Mouse (Mus musculus) retina, adult 2 months (tissue): ENCODE results near the gene Fblim1.
"Not testable (repeated sequence)": the region's sequence is repeated elsewhere in the genome, so short reads cannot be mapped to it uniquely, and the experiment has no call there.

Source experiments
- DNase-seq: peaks from one replicate; pipeline ENCODE4 v3.0.0-alpha.2; 2012; ENCODE audit warnings: low read depth, low spot score

Gene Fblim1

GRCm38 (mm10) chr4:141567174-141567573 lies 38.7 kb downstream of the Fblim1 start:
- not testable (repeated sequence) for DNase-seq

GRCm38 (mm10) chr4:141566187-141566586 lies 39.7 kb downstream of the Fblim1 start:
- no peak for DNase-seq

GRCm38 (mm10) chr4:141565325-141565724 lies 40.6 kb downstream of the Fblim1 start:
- DNase-seq: no peak

GRCm38 (mm10) chr4:141564660-141565059 lies 41.2 kb downstream of the Fblim1 start:
- no peak for DNase-seq

- no peak for DNase-seq
Measured at GRCm38 (mm10) chr4:141564209-141564608, 41.7 kb downstream of the Fblim1 start.

- DNase-seq: no peak
Measured at GRCm38 (mm10) chr4:141562281-141562680, 43.6 kb downstream of the Fblim1 start.

GRCm38 (mm10) chr4:141561331-141561919 lies 44.5 kb downstream of the Fblim1 start:
- DNase-seq: not testable (repeated sequence)

GRCm38 (mm10) chr4:141559898-141560263 lies 46.0 kb downstream of the Fblim1 start:
- no peak for DNase-seq

- DNase-seq: peak; percentile 75
Measured at GRCm38 (mm10) chr4:141559131-141559897, 46.6 kb downstream of the Fblim1 start.

- DNase-seq: no peak
Measured at GRCm38 (mm10) chr4:141558658-141559057, 47.2 kb downstream of the Fblim1 start.

GRCm38 (mm10) chr4:141556163-141556562 lies 49.7 kb downstream of the Fblim1 start:
- DNase-seq: not testable (repeated sequence)

GRCm38 (mm10) chr4:141554255-141554865 lies 51.5 kb downstream of the Fblim1 start:
- DNase-seq: not testable (repeated sequence)

GRCm38 (mm10) chr4:141552484-141552883 lies 53.4 kb downstream of the Fblim1 start:
- no peak for DNase-seq

- no peak for DNase-seq
Measured at GRCm38 (mm10) chr4:141547299-141547698, 58.6 kb downstream of the Fblim1 start.

GRCm38 (mm10) chr4:141546334-141547200 lies 59.3 kb downstream of the Fblim1 start:
- no peak for DNase-seq

- peak; percentile 99 for DNase-seq
Measured at GRCm38 (mm10) chr4:141545743-141546333, 60.1 kb downstream of the Fblim1 start.

- DNase-seq: no peak
Measured at GRCm38 (mm10) chr4:141545071-141545742, 60.7 kb downstream of the Fblim1 start.

GRCm38 (mm10) chr4:141544536-141544935 lies 61.4 kb downstream of the Fblim1 start:
- DNase-seq: no peak

GRCm38 (mm10) chr4:141543593-141543992 lies 62.3 kb downstream of the Fblim1 start:
- no peak for DNase-seq

GRCm38 (mm10) chr4:141541851-141542250 lies 64.0 kb downstream of the Fblim1 start:
- no peak for DNase-seq

- DNase-seq: no peak
Measured at GRCm38 (mm10) chr4:141540844-141541243, 65.1 kb downstream of the Fblim1 start.
